Mouse (Mus musculus): ENCODE results near the gene Gigyf2.

- TF ChIP-seq CTCF (IDR thresholded peaks at IDR 0.05; ENCODE audit: borderline replicate concordance, extremely low read depth, insufficient read depth, insufficient read length) (no peak), POLR2A (IDR thresholded peaks at IDR 0.05; ENCODE audit: borderline replicate concordance, extremely low read depth, insufficient read depth, insufficient read length, poor library complexity, severe bottlenecking) (no peak)
Observed at GRCm38 (mm10) chr1:87472576-87472975, 145.8 kb downstream of the Gigyf2 start.

All from brain, embryonic 14.5 days (tissue).